Mouse (Mus musculus) CD4-positive helper T cell, adult 2 months (primary cell): Measurements from ENCODE around the gene Ebf1.

ENCODE experiments used
- DNase-seq: peaks from one replicate; pipeline ENCODE4 v3.0.0-alpha.2; 2012; ENCODE audit warnings: low read depth, missing footprints, low spot score

Ebf1 gene

DNA sequence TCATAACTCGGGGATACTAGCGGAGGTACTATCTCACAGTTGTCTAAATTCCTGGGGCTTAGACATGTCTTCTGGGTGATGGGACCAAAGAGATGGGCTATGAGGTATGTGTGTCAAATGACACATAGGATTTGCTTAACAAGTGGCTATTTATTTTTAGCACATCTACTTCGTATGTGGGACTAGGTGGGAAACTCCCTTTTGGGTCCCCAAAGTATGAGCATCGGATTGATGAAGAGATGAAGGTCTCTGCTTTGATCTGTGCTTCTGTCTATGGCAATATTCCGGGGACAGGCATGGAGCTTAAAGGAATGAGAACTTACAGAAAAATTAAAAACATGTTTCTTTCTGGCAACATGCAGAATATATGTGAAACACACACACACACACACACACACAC lies 44.8 kb downstream of the Ebf1 start:
- DNase-seq = no peak

DNA sequence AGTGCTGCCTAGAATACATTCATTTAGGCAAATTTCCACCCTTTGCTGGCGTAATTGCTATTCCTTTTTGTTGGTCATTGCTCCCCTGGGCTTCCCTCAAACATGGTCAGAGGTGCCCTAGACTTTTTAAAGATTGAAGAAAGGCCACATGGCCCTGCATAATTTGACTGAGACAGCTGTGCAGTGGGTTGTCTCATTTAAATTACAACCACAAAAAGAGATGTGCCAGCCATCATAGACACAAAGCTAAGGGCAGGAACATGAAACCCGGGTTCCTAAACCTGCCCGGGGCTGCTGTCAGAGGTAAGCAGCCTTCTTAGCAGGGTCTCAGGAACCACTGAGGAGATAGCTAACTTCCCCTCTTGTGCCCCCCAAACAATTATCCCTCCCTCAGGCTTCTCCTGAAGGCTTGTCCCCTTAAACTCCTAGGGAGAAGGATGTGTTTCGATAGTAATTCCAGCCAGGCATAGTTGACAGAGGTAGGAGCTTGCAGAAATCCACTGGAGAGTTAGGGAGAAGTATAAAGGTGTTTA lies 46.6 kb downstream of the Ebf1 start:
- DNase-seq = no peak

DNA sequence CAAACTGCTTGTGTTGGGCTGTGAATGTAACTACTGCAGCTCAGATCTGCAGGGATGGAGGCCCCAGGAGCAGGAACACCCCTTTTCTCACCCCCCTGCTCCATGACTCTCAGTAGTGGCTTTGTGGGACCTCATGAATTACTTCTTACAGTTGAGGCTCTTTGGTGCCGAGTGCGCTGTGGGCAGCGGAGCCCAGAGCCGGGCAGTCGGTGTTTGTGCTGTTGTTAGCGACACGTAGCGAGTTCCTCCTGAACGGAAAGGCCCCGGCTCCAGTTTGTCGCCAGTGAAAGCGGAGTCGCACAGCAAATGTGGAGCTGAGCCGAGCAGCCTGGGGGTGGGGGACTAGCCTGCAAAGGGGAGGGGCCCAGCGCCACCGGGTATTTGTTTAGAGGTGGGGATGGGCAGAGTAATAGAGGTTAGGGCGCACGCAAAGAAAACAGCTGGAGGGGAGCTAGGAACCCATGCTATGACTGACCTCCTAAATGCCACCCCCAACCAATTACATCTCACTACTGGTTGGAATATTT lies 48.1 kb downstream of the Ebf1 start:
- DNase-seq = no peak

DNA sequence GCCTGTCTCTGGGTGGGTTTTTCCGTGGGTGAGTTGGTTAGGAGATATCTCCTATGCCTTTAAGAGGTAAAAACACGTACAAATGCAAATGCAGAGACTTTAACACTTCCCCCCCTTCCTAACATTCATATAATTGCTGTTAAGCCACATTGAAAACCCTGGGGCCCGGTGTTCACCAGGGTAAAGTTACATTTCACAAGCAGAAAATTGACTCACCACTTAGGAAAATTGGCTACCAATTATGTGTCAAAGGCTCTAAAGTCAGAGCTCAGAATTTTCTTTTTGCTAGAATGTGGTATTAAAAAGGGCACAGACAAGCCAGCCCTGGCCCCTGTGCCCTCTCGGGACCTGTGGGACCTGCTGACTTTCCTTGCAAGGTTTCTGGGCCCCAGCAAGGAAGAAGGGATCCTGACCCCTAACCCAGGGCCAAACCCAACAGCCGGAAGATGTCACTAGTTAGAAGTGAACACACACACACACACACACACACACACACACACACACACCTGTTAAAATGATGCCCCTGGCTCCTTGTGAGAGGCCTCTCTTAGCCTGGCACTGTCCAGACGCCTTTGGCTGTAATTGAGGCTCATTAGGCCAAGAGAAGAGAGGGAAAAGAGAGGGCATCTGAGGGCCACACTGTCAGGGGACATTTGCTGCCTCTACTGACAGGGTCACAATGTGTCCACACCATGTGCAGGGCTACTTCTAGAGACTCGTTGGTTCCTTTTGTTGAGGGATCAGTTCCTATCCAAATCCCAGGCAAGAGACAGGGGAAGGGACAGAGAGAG lies 48.8 kb downstream of the Ebf1 start:
- DNase-seq = no peak

DNA sequence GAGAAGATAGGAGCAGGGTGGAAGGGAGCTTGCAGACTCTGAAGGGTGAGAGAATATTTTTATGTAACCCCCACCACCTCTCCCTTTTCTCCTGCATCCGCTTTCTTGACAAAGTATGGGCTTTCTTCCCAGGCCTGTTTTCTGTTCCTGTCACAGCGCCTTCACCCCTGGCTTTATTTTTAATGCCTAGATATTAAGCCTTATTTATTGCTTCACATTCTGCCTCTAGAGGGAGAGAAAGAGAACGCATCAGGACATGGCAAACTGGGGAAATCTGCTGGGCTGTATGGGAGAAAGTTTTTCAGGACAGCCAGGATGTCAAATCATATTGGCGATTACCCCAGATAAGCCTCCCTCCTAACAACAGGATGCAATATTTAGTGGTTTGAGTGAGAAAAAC lies 49.6 kb downstream of the Ebf1 start:
- DNase-seq = no peak

DNA sequence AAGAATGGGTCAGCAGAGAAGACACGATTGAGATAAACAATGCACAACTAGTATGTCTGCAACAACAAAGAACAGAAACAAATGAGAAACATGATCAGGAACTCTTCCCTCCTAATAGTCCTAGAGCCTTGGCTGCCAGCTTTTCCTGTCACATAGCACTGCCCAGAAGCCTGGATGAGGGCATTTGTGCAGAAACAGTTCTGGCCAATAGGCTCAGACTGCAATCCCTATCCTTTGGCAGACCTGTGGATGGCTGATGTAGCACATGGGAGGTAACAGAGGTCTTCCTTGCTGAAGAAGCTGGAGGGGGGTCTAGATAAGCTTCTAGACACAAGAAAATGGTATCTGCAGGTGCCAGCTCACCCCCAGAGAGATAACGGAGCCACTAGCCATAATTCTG lies 64.2 kb downstream of the Ebf1 start:
- no peak for DNase-seq

DNA sequence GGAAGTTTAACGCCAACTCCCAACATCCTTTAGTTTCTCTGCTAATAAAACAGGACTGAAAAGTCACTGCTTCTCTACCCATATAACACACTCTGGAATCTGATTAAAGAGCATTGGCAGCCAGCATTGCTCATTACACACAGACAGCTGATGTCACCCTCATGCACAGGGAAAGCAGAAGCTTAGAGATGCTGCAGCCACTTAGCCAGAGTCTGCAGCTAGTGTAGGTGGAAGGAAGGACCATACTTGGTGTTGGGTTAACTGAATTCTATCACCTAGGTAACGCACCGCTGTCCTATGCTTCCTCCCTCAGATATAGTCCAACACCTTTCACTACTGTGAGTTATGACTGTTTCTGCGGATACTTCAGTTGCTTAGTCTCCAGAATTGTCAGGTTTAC lies 64.9 kb downstream of the Ebf1 start:
- no peak for DNase-seq

DNA sequence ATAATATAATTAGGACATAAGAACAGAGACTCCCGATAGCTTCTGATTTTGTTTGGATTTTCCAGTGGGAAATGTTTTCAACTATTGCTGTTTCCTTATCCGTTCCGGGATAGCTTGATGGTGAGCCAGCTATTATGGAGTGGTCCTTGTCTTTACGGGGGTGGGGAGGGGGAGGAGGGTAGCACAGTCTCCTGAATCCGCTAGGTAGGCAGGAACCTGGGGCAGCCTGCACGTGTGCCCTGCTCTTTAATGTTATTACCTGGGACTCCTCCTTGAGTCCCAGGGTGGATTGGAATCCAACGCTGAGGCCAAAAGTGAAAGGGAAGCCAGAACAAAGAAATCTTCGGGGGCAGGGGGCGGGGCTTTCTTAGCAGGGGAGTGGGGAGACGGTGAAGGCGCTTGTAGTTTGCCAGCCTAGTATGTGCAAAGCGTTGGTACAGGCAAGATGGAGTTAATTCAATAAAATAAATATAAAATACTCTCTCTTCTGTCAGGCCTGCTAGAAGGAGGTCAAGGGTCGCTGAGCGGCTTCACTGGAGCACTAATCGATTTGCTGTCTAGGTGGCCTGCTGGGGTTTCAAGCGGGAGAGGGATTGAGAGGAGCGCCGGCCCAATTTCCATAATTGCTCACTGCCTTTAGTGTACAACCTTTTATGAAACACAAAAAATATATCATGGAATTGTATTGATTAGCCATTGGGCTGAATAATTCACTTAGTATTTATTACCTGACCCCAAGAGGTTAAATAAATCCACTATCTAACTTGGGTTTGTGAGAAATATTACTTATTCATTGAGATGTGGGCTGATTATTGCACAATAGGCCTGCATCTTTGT lies 65.8 kb downstream of the Ebf1 start:
- no peak for DNase-seq

DNA sequence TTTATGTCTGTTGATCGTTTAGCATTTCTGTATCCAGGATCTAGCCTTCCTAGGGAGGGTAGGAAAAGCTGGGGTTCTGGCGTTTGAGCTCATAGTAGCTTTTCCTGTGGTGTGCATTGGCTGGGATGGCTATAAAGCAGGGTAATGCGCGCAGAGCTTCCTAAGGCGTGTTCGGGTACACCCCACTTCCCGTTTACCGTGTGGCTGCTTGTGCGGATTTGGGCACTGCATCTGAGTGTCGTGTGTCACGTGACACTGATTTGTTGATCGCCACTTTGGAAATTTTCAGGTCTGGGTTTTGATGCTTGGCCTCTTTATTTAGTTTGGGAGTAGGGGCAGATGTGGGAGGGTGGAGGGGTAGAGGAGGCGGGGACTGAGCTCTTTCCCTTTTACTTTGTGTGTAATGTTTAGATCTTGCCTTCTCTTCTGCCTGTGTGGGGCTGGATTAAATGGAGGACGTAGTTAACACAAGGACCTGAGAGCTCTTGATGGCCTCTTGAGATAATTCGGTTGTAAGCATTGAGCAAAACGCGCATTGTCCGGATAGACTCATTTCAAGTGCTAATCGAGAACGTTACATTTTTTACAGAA lies 67.5 kb downstream of the Ebf1 start:
- DNase-seq = no peak

DNA sequence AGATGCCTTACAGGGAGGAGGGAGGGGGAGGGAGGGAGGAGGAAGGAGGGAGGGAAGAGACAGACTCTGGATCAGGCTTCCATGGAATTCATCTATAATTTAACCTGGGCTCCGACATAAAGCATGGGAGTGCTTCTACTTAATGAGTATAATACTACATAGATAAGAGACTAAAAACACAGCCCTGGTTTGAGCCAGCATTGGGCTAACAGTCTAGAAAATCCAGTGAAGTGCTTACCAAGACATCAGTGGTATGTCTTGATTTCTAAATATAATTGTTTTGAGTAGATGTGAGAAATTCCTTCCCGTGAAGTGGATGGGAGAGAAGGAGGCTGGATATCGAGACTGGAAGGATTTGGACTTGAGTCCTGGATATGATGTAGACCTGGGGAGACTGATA lies 68.0 kb downstream of the Ebf1 start:
- DNase-seq = no peak

DNA sequence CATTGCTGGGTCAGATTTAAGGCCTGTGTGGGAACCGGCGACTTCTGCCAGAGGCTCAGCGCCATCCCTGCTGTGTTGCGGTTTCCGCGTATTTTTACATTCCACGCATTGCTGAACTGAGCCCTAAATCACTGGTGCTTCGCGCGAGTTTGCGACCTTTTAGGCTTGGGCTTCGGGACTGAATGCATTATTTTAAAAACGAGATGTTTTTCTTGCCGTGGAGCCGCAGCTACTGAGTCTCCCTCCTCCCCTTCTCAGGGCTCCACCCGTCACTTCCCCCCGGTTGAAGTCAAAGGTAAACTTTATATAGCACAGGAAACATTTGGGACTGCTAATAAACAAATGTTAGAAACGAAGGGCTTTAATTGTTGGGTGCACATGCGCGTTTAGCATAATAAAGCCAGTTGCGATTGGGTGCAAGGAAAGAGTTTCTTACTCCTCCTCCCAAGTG lies 68.8 kb downstream of the Ebf1 start:
- no peak for DNase-seq

DNA sequence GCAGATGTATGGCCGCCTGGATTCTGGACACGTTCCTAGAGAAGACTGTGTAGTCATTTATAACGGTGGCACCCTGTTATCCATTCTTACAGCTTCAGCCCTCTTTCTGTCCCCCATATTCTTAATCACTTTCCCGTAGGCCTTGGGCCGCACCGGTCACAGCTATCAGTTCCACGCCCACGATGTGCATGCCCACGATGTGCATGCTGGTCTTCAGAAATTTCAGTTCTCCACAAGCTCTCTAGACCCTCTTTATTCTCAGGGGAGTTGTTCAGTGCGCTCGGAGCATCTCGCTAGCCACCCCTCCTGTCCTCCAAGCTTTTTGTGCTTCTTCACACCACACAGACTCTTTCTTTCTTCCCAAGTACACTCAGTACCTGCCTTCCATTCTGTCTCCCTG lies 69.3 kb downstream of the Ebf1 start:
- DNase-seq = no peak

DNA sequence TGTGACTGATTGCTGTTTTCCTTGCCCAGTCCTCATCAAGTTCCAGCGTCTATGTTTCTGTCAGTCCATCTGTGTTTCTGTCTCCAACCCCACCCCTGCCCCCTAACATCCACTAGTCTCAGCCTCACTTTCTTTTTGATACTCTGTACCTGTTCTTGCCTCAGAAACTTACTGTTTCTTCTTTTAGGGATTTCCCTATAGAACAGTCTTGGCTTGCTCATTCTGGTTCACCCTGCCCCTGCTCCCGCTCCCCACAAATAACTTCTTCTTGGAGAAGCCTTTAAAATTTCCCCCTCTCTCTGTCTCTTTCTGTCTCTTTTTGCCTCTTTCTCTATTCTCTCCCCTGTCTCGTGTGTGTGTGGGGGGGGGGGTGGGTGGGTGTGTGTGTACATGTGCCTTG lies 71.4 kb downstream of the Ebf1 start:
- DNase-seq = no peak

DNA sequence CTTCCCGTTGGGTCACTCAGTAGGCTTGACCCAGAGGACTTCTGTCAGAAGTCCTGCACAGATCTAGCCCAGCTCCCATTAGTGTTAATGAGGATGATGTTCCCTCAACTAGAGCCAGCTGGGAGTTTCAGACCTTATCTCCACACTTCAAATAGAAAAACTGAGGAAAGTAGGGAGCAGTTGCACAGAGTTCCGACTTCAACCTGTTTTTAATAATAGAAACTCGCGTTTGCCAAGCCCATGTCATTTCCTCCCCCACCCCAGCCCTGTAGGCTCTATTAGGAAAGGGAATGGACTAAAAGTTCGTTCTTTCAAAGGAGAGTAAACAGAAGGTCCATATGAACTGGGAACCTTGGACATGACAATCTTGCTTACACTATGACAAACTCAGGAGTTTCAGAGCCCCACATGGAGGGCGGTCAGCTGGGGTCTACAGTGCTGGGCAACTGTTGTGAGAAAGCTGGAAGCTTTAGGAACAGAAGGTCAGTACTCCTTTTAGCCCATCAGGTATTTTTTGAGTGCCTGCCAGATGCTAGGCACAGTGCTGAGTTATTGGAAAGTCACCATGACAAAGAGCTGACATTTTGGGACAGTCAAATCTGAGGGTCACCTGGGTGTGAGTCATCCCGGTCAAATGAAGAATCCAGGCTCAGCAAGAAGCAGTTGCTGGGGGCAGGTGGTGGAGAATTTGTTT lies 72.6 kb downstream of the Ebf1 start:
- DNase-seq = no peak

DNA sequence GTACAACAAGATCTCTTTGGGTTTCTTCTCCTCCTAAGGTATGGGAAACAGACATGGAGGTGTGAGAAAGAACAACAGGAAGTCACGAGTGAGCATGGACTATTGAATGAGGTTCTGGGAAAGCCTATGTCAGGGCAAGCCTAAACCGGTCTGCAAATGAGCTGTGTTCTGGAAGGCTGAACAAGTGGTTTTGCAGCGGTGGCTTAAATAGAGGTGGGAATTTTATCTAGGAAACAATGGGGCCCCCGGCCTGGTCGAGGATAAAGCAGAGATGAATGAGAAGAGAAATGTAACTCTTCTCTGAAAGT lies 73.1 kb downstream of the Ebf1 start:
- no peak for DNase-seq

DNA sequence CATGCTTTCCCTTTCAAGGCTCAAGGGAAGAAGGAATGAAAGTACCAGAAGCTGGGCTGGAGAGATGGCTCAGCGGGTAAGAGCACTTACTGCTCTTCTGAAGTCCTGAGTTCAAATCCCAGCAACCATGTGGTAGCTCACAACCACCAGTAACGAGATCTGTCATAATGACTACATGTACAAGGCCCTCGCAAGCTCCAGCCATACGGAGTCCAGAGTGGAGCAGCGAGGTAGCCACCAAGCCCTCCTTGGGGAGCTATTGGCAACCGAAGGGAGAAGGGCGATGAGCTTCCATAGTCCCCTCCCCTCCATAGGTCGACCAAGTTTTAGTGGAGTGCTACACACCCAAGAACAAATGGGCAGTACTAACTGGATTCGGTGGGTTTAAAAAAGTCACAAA lies 78.3 kb downstream of the Ebf1 start:
- DNase-seq = no peak

DNA sequence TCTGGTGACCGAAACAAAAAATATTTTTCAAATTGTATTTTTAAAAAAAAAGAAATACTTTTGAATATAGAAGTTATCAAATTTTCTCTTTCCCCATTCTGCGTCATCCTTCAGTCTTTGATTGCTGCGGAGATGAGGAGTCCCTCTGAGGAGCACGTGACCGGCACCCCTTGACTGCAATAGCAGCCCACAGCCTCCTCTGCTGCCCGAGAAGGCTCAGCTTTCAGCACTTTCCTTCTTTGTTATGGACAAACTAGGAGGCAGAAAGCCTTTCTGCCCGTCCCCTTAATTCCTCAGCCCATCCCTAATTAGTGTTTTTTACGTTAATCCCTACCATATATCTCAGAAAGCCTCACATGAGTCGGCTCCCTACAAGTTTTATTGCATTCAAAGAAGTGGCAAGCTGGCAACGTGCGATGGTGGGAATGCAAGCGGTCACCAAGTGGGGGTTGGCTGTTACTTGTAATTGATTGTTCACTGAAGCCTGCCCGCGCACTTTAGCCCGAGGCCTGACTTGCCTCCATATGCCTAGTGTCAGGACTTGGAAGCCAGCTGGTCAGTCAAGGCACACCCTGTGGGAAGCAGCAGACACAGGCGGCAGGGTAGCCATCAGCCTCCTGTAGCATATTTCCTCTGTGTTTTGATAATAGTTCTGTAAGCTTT lies 79.6 kb downstream of the Ebf1 start:
- DNase-seq = no peak

DNA sequence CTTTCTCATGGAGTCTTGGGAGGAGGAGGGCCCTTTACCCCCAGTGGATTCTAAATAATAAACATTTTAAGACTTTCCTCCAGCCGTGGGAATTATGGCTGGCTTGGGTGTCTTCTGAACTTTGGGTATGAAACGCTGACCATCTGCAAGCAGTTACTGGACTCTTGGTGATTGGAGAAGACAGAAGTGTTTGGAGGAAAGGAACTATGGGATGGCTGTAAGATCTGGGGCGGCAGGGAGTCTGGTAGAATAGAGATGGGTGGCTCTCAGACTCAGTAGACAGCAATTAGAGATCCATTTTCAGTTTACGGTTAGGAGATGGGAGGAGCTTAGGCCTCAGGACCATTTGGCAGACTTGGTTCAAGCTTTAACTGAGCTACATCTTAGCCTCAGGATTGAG lies 83.1 kb downstream of the Ebf1 start:
- no peak for DNase-seq

DNA sequence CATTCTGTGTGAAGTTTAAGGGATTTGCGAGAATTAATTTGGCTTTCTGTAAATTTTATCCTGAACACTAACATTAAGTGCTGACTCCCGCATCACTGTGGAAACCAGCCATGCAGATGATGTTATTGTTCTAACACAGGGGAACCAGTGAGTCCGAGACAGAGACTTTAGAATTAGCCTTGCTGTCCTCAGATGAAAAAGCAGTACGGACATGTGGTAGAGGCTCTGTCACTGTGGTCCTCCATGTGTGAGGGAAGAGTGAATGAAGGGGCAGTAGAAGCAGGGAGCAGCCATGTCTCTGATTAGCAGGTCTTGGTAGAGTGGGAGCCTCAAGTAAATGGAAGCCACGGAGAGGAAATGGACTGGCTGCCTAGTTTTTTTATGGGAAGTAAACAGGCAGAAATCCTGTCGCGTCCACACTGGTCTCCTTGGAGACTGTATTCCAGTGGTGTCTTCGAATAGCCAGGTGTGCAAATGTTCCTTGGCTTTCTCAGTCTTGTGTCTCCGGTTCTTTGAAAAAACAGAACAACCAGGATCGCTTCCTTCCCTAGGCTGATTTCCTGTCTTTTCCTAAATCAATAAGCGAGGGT lies 84.2 kb downstream of the Ebf1 start:
- DNase-seq = no peak

DNA sequence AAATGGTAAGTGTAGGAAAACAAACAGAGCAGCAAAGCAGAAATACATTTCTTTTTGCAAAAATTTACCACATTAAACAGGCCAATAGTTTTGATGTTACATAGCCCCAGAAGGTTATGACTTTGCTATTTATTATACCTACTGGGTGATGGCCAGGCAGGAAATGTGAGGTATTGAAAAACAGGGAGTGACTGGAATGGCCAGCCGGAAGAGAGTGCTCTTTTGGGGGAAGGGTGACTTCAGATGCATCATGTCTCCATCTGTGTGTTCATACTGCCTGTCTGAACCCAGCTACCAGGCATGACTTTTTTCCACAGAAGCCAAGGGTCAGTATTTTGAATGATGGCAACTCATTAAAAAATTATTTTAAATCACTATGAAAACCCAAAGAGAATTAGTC lies 84.7 kb downstream of the Ebf1 start:
- no peak for DNase-seq
